Mouse (Mus musculus) liver, embryonic 14.5 days (tissue): ENCODE data around the gene Tha1. TPM values are rescaled to one million over a fixed set of nuclear protein-coding genes. Genes with fewer than 3 reads are reported as not detected.

Source experiments
- ATAC-seq: fragments of 200-750 bp; cut with Nextera tagmentation; 2 replicates; pipeline ENCODE4 v1.8.0; 2017; ENCODE audit warnings: moderate number of reproducible peaks, mild to moderate bottlenecking, moderate library complexity; ENCODE audit not compliant: insufficient read depth
- DNase-seq, 3 experiments: peaks; one replicate each; pipeline ENCODE4 v3.0.0-alpha.2; 2012 to 2013; ENCODE audit warnings: low read depth in 3 of 3, low spot score in 3 of 3
- H3K27ac ChIP-seq: fragments of 300-500 bp; sonication (generic); 2 replicates; pipeline ENCODE4 v1.5.1; 2014; ENCODE audit warnings: moderate library complexity, mild to moderate bottlenecking, control low read depth, inconsistent platforms
- H3K27me3 ChIP-seq: fragments of 300-500 bp; sonication (generic); 2 replicates; pipeline ENCODE4 v1.6.1; 2014; ENCODE audit warnings: mild to moderate bottlenecking, low read length, moderate library complexity; ENCODE audit not compliant: control insufficient read depth, insufficient read depth
- H3K36me3 ChIP-seq: fragments of 300-500 bp; sonication (generic); replicated peaks from 2 replicates; pipeline ENCODE4 v1.6.1; 2014; ENCODE audit warnings: low read depth; ENCODE audit not compliant: control insufficient read depth, insufficient read depth
- H3K4me1 ChIP-seq, 2 experiments: fragments of 200-500 bp in 1 of 2; fragments of 300-500 bp in 1 of 2; sonication (generic) in 1 of 2; replicated peaks; 2 replicates each; pipeline ENCODE4 v1.6.1; 2012 to 2014; ENCODE audit warnings: antibody characterized with exemption in 1 of 2, inconsistent platforms in 1 of 2, low read length in 1 of 2; ENCODE audit not compliant: control insufficient read depth in 2 of 2, insufficient read depth in 2 of 2
- H3K4me2 ChIP-seq: fragments of 300-500 bp; sonication (generic); 2 replicates; pipeline ENCODE4 v1.6.1; 2014; ENCODE audit warnings: low read depth, mild to moderate bottlenecking, control low read depth, moderate library complexity
- H3K4me3 ChIP-seq, 2 experiments: fragments of 200-500 bp in 1 of 2; fragments of 300-500 bp in 1 of 2; sonication (generic) in 1 of 2; 2 replicates each; pipeline ENCODE4 v1.5.1; 2012 to 2014; ENCODE audit warnings: low read depth in 2 of 2, low read length in 2 of 2, mild to moderate bottlenecking in 2 of 2, control low read depth in 1 of 2, inconsistent platforms in 1 of 2, moderate library complexity in 1 of 2; ENCODE audit not compliant: insufficient read depth in 1 of 2
- H3K9ac ChIP-seq: fragments of 300-500 bp; sonication (generic); replicated peaks from 2 replicates; pipeline ENCODE4 v1.6.1; 2014; ENCODE audit warnings: mild to moderate bottlenecking, control low read depth, moderate library complexity
- H3K9me3 ChIP-seq: fragments of 300-500 bp; sonication (generic); 2 replicates; pipeline ENCODE4 v1.6.1; 2016; ENCODE audit warnings: low read length, mixed read lengths; ENCODE audit not compliant: control insufficient read depth
- CTCF ChIP-seq: IDR thresholded peaks from 2 replicates; pipeline ENCODE4 v1.5.1; 2016; ENCODE audit warnings: antibody characterized with exemption, low read depth, control low read depth
- EP300 ChIP-seq: IDR thresholded peaks from 2 replicates; pipeline ENCODE4 v1.6.1; 2016; ENCODE audit warnings: antibody characterized with exemption, low read depth
- WGBS: fragments of 180-500 bp; shearing (Covaris S2); extraction: QIAGEN DNeasy Blood & Tissue Kit; methylation state at CpG from one replicate; pipeline ENCODE4 v1.1.7; 2014; ENCODE audit not compliant: insufficient replicate concordance; 5-methylcytosine and 5-hydroxymethylcytosine counted together
- polyA plus RNA-seq, 2 experiments: library from polyadenylated mRNA; depleted of rRNA in 1 of 2; stranded (reverse) in 1 of 2; unstranded in 1 of 2; fragments of >200 nt; fragmentation: Nextera tagmentation in 1 of 2; extraction: Ambion mirVana in 1 of 2; gene quantifications; 2 replicates each; pipeline versions ENCODE4 v1.2.1 to v1.2.3; 2012 to 2014

The Tha1 gene
- polyA plus RNA-seq, 2 experiments: 1.4 to 1.6 TPM

DNA sequence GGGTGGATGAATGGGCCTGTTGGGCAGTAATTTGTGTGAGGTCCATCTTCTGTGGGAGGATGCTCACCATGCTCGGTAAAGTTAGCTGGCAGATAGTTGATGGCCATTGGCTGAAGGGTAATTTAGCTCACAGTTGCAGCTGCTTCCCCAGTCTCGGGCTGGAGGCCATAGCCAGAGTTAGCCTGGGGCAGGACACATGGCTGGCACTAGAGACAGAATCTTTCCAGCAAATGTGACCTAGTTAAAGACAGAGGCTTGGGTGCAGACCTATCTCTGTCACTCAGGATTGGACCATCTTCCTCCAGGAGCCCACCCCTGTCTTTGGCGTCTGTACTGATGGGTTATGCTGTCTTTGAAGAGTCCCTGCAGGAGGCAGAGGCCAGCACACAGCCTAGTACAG lies 14.9 kb downstream of the Tha1 start:
- no peak overlapping the region for H3K27ac ChIP-seq
- peaks cover 42% of the 10 kb centered on the region for H3K36me3 ChIP-seq
- no peak overlapping the region for H3K9ac ChIP-seq
- no peak overlapping the region for H3K4me3 ChIP-seq
- H3K27me3 ChIP-seq: peaks cover 34% of the 10 kb centered on the region
- WGBS: 45% methylated on average over 3 of the region's 3 CpGs
- H3K4me1 ChIP-seq: no peaks in the 10 kb centered on the region
- TF ChIP-seq CTCF (no peak), EP300 (no peak)
- no peak for ATAC-seq
- H3K9me3 ChIP-seq: no peaks in the 10 kb centered on the region
- DNase-seq: no peak
- no peak overlapping the region for H3K4me2 ChIP-seq

DNA sequence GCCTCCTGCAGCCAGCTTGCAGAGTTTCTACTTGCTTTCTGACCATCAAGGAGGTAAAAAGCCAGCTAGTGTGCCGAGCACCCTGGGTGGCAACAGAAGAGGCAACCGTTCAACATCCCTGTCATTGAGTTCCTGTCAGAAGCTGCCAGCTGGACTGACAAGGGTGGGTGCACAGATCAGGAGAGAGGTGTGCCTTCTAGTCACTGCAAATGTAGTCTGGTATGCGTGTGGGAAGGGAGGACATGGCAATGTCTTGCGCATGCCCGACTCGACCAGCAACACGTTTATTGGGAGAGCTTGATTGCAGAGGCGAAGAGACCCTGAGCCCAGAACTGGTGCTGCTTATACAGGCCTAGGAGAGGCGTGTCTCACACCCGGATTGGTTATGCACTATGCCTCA lies 15.8 kb downstream of the Tha1 start:
- Histone ChIP-seq H3K27ac (no peak overlapping the region), H3K27me3 (peaks cover 34% of the 10 kb centered on the region), H3K4me3 (no peak overlapping the region), H3K4me1 (no peaks in the 10 kb centered on the region), H3K4me2 (no peak overlapping the region), H3K9ac (no peak overlapping the region), H3K36me3 (peaks cover 52% of the 10 kb centered on the region), H3K9me3 (no peaks in the 10 kb centered on the region)
- TF ChIP-seq CTCF (no peak), EP300 (no peak)
- whole genome bisulfite sequencing: 91% methylated on average over 10 of the region's 10 CpGs
- ATAC-seq (peak; percentile 14; the same call in 1 of the 2 replicates), DNase-seq (no peak)

DNA sequence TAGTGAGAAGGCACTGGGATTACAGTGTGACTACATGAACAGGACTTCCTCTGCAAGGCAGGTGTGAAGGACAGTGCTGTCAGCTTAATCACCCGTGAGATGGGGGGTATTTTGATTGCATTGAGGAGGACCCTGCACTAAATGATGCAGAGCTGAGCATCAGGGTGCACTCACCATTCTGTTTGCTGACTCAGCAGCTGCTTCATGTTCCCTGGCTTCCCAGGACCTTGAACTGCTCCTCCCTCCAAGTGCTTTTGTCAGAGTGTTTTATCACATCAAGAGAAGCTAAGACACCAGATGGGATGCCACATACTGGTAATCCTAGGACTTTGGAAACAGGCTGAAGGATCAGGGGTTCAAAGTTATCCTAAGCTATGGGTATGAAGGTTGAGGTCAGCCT lies 17.3 kb downstream of the Tha1 start:
- no peak for TF ChIP-seq EP300
- 91% methylated on average over 1 of the region's 1 CpGs for WGBS
- ATAC-seq (no peak), DNase-seq (no peak)
- no peaks in the 10 kb centered on the region for H3K9me3 ChIP-seq
- H3K9ac ChIP-seq: no peak overlapping the region
- H3K4me1 ChIP-seq: peaks cover 3 to 6% of the 10 kb centered on the region in 2 experiments; a peak in 3 of 4 replicates
- no peak overlapping the region for H3K4me2 ChIP-seq
- peaks cover 22% of the 10 kb centered on the region for H3K27me3 ChIP-seq
- H3K27ac ChIP-seq: no peak overlapping the region
- H3K36me3 ChIP-seq: peaks cover 66% of the 10 kb centered on the region
- no peak overlapping the region for H3K4me3 ChIP-seq

DNA sequence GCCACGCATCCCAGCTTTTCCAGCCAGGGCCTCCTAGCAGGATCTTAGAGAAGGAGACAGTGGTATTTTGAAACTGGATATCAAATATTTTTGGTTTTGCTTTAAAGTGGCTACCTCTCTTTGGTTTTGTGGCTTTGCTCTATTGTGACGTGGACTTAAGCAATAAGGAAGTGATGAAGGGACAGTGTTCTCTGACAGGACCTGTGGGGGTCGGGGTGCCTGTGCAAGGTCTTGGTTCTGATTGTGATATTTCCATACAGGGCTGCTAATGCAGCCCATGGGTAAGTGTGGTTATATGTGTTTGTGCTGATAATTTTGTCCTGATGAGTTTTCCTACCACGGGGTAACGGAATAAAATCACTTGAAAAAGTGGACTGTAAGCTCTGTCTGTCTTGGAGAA lies 17.9 kb downstream of the Tha1 start:
- no peak for DNase-seq

DNA sequence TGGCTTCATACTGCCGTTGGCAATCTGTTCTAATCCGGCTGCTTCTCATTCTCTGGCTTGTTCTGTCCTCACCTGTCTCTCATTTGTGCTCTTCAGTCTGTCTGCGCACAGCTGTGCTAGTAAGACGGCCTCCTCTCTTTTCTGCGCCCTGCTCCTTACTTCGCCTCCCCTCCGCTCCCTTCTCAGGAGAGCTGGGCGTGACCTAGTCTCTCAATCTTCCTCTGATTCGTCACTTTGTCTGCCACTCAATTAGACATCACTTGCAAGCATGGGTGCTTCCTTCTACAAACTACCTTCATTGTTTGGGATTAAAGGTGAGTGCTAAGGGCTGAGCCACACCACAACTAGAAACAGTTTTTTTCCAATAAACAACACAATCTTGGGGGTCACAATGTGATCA lies 19.0 kb downstream of the Tha1 start:
- H3K9ac ChIP-seq: no peak overlapping the region
- H3K36me3 ChIP-seq: peaks cover 74% of the 10 kb centered on the region
- 87% methylated on average over 9 of the region's 9 CpGs for WGBS
- peaks cover 6% of the 10 kb centered on the region for H3K27me3 ChIP-seq
- no peak overlapping the region for H3K4me2 ChIP-seq
- H3K27ac ChIP-seq: no peak overlapping the region
- H3K4me1 ChIP-seq: peaks cover 10 to 13% of the 10 kb centered on the region in 2 experiments
- DNase-seq: no peak
- ATAC-seq: no peak
- H3K9me3 ChIP-seq: no peaks in the 10 kb centered on the region
- H3K4me3 ChIP-seq: no peak overlapping the region
- TF ChIP-seq EP300: no peak
- TF ChIP-seq CTCF: no peak

More for the DNA sequence above, 17.9 kb downstream of the Tha1 start:
- ATAC-seq: no peak
- H3K27me3 ChIP-seq: peaks cover 16% of the 10 kb centered on the region
- no peak overlapping the region for H3K9ac ChIP-seq
- no peak for TF ChIP-seq EP300
- no peak for TF ChIP-seq CTCF
- peaks cover 7 to 10% of the 10 kb centered on the region in 2 experiments for H3K4me1 ChIP-seq
- WGBS: 85% methylated on average over 5 of the region's 5 CpGs
- peaks cover 70% of the 10 kb centered on the region for H3K36me3 ChIP-seq
- H3K4me3 ChIP-seq: no peak overlapping the region
- H3K27ac ChIP-seq: no peak overlapping the region
- H3K9me3 ChIP-seq: no peaks in the 10 kb centered on the region
- H3K4me2 ChIP-seq: no peak overlapping the region
